Mouse (Mus musculus) cerebellum, adult 2 months (tissue): ENCODE results near the gene Lrmda. TPM values are rescaled to one million over a fixed set of nuclear protein-coding genes. Genes with fewer than 3 reads are reported as not detected.

ENCODE experiments used
- DNase-seq, 2 experiments: peaks; one replicate each; pipeline ENCODE4 v3.0.0; 2021
- H3K27ac ChIP-seq: fragments of 200-500 bp; 2 replicates; pipeline ENCODE4 v1.5.1; 2012; ENCODE audit warnings: low read length, control low read depth, inconsistent platforms; ENCODE audit not compliant: insufficient read depth
- H3K27me3 ChIP-seq: fragments of 200-500 bp; 2 replicates; pipeline ENCODE4 v1.6.1; 2012; ENCODE audit warnings: inconsistent platforms, mild to moderate bottlenecking, low read length, moderate library complexity; ENCODE audit not compliant: control insufficient read depth, insufficient read depth
- H3K4me1 ChIP-seq: fragments of 200-500 bp; 2 replicates; pipeline ENCODE4 v1.6.1; 2011; ENCODE audit warnings: low read length; ENCODE audit not compliant: control insufficient read depth, insufficient read depth
- H3K4me3 ChIP-seq: fragments of 200-500 bp; replicated peaks from 2 replicates; pipeline ENCODE3; 2011; ENCODE audit warnings: mild to moderate bottlenecking, low read depth, low read length, control low read depth; ENCODE audit not compliant: insufficient read depth
- CTCF ChIP-seq: fragments of 200-500 bp; IDR thresholded peaks from 2 replicates; pipeline ENCODE4 v1.5.1; 2011; ENCODE audit warnings: low read depth, mild to moderate bottlenecking, control low read depth, low read length, moderate library complexity, borderline replicate concordance; ENCODE audit not compliant: insufficient read depth
- POLR2A ChIP-seq: fragments of 200-500 bp; IDR thresholded peaks from 2 replicates; pipeline ENCODE4 v1.6.1; 2011; ENCODE audit warnings: low read length, control low read depth, borderline replicate concordance; ENCODE audit not compliant: insufficient read depth
- WGBS: fragments of 180-500 bp; shearing (Covaris S2); methylation state at CpG from one replicate; pipeline ENCODE4 v1.1.7; 2018; 5-methylcytosine and 5-hydroxymethylcytosine counted together
- polyA plus RNA-seq: library from polyadenylated mRNA; depleted of rRNA; stranded (reverse); fragments of >200 nt; gene quantifications from 2 replicates; pipeline ENCODE4 v1.2.3, GENCODE M21; 2012

Lrmda gene
- polyA plus RNA-seq, 1 experiment, result 0.65 TPM

DNA sequence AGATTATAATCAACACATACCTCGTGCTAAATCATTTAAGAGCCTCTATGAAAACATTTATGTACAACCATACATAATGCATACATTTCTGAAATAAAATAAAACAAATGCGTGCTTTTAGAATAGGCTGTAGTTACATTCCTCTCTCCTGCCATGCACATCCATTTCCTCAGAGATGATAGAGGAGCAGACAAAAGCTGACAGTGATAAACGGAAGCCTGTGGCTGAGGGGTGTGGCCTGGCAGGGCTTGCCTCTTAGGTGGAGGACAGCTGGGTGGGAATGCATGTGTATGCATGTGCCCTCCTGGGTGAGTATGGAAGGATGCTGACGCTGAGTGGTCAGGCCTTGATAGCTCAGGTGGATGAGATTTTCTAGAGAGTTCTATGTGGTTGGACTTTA, 266.3 kb downstream of the Lrmda start:
- no peak for DNase-seq
- Histone ChIP-seq H3K4me1 (no peaks in the 10 kb centered on the region), H3K27ac (no peak overlapping the region), H3K4me3 (no peak overlapping the region), H3K27me3 (no peaks in the 10 kb centered on the region; the same call in 1 of the 2 replicates)
- 69% methylated on average over 4 of the region's 4 CpGs for WGBS
- TF ChIP-seq POLR2A (no peak), CTCF (no peak)

DNA sequence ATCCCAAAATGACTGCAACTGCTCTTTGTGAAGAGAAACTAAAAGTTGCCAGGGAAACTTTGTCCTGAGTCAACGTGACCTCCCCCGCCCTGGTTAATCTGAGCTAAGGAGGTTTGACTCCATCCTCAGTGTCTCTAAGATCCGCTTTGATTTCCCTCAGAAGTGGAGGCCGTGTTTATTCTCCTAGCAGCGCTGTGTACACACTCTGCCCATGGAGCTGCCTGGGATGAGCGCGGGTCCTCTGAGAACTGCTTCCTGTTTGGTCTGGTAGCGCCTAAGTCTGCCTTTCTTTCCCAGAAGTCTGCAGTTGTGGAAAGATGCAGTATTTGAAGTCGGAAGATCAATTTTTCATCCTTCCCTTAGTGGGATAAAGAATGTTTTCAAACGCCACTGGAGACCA, 268.7 kb downstream of the Lrmda start:
- H3K4me1 ChIP-seq, result no peaks in the 10 kb centered on the region
- DNase-seq, result no peak
- H3K27ac ChIP-seq, result no peak overlapping the region
- TF ChIP-seq CTCF (no peak), POLR2A (no peak)
- H3K4me3 ChIP-seq, result no peak overlapping the region
- 78% methylated on average over 10 of the region's 10 CpGs for WGBS
- no peaks in the 10 kb centered on the region for H3K27me3 ChIP-seq

DNA sequence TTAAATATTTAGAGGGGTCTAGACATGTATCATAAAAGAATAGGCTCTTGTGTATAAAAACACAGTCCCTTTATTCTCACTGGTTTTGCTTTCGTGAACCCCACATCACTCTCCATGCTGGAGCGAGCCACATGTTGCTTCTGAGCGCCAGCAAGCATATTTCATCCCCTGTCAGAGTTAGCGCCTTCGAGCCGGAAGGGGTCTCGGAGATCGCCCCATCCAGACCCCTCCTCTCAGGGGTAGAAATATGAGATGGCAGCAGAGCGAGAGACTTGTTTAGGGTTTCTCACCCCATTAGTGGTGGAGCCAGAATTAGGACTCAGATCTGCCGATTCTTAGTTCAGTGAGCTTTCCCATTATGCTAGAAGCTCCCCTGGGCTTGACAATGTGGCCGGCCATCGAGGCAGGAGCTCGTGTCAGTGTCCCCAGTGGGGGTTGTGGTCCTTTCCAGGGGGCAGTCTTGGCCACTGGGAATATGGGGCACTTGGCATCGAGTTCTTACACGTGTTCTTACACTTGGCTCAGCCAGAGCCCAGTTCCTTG, 269.9 kb downstream of the Lrmda start:
- Histone ChIP-seq H3K4me1 (no peaks in the 10 kb centered on the region), H3K27ac (no peak overlapping the region), H3K4me3 (no peak overlapping the region), H3K27me3 (no peaks in the 10 kb centered on the region)
- 70% methylated on average over 15 of the region's 15 CpGs for WGBS
- TF ChIP-seq CTCF, result no peak
- no peak for TF ChIP-seq POLR2A
- no peak for DNase-seq

DNA sequence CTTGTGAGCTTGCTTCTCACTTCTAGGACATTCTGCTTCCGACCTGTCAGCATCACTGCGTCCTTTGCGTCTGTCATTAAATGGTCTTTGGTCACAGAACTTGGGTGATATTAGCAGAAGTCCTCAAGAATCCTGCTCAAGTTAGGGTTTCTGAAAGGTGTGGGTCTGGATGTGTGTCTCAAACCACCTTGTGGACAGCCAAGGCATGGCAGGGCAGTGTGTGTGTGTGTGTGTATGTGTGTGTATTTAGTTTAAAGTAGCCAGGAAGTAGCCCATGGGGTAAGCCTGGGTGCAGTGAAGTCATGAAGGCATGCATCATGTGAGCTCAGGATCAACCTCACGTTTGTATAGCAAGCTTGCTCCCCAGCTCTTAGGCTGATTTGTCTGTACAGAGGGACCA, 274.9 kb downstream of the Lrmda start:
- WGBS, result 88% methylated on average over 4 of the region's 4 CpGs
- Histone ChIP-seq H3K4me1 (no peaks in the 10 kb centered on the region), H3K27me3 (no peaks in the 10 kb centered on the region), H3K4me3 (no peak overlapping the region), H3K27ac (no peak overlapping the region)
- TF ChIP-seq POLR2A (no peak), CTCF (no peak)
- no peak for DNase-seq

DNA sequence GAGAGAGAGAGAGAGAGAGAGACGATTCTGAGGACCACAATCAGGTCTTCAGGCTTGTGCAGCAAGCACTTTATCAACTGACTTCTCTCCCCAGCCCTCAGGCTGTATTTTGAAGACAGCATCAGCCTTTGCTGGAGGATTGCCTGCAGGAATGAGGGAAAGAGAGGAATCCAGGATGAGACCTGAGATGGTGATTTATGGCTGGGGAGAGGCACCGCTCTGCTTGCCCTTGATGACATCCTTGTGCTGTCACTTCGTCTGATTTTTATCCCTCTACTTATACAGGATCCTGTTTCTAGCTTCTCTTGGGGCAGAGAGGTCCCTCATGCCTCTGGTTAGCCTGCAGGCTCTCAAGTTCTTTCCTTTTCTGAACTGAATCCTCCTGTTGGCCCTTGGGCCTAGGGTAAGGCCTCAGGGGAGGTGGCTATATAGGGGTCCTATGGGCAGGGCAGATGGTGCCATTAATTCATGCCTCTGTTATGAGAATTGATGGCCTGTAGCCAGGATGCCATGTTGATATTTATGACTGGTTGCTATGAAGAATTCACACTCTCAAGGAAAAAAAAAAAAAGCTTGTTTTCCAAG, 277.2 kb downstream of the Lrmda start:
- Histone ChIP-seq H3K4me1 (no peaks in the 10 kb centered on the region), H3K4me3 (no peak overlapping the region), H3K27ac (no peak overlapping the region), H3K27me3 (no peaks in the 10 kb centered on the region)
- DNase-seq, result no peak
- TF ChIP-seq CTCF, result no peak
- TF ChIP-seq POLR2A, result no peak
- WGBS, result 69% methylated on average over 3 of the region's 3 CpGs

DNA sequence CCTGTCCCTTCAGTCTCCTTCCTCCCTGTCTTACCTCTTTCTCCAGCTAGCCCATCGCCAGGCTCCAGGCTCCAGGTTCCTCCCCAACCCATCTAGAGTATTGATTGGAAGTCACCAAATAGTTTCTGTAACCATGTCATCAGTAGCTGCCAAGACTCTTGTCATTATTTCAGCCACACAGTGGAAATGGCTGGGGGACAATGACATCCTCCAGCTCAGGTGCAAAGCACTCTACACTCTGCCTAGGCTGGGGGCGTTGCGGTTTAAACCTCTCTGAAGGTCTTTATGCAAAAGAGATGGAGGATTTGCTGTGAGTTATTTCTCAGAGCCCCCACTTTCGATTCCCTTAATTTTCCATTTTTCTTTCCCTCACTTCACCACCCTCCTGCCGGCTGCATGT, 287.2 kb downstream of the Lrmda start:
- Histone ChIP-seq H3K27ac (no peak overlapping the region), H3K4me3 (no peak overlapping the region), H3K4me1 (no peaks in the 10 kb centered on the region), H3K27me3 (no peaks in the 10 kb centered on the region)
- TF ChIP-seq CTCF (no peak), POLR2A (no peak)
- no peak for DNase-seq
- 81% methylated on average over 5 of the region's 5 CpGs for WGBS

DNA sequence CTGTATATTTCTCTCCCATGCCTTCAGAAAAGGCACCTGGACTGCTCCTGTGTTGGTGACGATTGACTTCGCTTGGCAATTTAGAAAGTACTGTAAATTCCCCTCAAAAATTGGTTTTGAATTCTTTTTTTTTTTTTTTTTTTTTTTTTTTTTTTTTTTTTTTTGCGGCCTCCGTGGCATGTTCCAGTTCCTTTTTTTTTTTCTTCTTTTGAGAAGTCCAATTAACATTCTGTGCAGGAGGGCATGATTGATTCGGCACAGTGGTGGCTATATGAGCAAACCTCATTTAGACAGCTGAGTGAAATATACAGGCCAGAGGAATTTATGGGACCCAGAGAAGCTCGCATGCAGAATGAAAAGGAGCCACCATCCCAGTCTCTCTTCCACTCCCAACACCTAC, 288.5 kb downstream of the Lrmda start:
- H3K27ac ChIP-seq, result no peak overlapping the region
- H3K27me3 ChIP-seq, result no peaks in the 10 kb centered on the region
- H3K4me1 ChIP-seq, result no peaks in the 10 kb centered on the region
- 38% methylated on average over 6 of the region's 6 CpGs for WGBS
- DNase-seq, result no peak
- no peak overlapping the region for H3K4me3 ChIP-seq
- no peak for TF ChIP-seq POLR2A
- TF ChIP-seq CTCF, result no peak

DNA sequence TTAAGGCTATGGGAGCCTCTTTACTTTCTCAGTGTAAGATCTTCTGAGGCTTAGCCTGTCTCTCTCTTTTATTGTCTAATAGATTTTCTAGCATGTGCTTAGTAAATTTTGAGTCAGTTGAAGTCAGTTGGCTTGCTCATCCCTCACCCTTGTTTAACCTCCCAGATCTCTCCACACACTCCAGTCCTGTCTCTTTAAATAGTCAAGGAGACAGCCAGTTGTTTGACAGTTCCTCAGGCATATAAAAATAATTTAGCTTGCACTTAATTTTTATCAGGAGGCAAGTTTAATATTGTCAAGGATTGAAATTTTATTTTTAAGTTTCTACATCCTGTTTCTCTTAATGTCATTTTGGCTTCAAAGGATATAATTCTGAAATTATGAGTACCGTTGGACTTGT, 303.5 kb downstream of the Lrmda start:
- H3K4me3 ChIP-seq, result no peak overlapping the region
- H3K27ac ChIP-seq, result no peak overlapping the region
- H3K27me3 ChIP-seq, result no peaks in the 10 kb centered on the region
- TF ChIP-seq CTCF (no peak), POLR2A (no peak)
- DNase-seq, result no peak
- H3K4me1 ChIP-seq, result no peaks in the 10 kb centered on the region
- WGBS, result 90% methylated on average over 1 of the region's 1 CpGs
